Mouse (Mus musculus) cortical plate, adult 2 months (tissue): ENCODE data around the gene Siglec1.

Experiments used
- CTCF ChIP-seq: fragments of 200-500 bp; IDR thresholded peaks from 2 replicates; pipeline ENCODE4 v1.5.1; 2011; ENCODE audit warnings: mild to moderate bottlenecking, control low read depth, low read length; ENCODE audit not compliant: insufficient read depth; ENCODE audit errors: extremely low read depth
- POLR2A ChIP-seq: fragments of 200-500 bp; IDR thresholded peaks from 2 replicates; pipeline ENCODE4 v1.6.1; 2011; ENCODE audit warnings: mild to moderate bottlenecking, low read length, control low read depth; ENCODE audit not compliant: insufficient read depth; ENCODE audit errors: extremely low read depth

DNA sequence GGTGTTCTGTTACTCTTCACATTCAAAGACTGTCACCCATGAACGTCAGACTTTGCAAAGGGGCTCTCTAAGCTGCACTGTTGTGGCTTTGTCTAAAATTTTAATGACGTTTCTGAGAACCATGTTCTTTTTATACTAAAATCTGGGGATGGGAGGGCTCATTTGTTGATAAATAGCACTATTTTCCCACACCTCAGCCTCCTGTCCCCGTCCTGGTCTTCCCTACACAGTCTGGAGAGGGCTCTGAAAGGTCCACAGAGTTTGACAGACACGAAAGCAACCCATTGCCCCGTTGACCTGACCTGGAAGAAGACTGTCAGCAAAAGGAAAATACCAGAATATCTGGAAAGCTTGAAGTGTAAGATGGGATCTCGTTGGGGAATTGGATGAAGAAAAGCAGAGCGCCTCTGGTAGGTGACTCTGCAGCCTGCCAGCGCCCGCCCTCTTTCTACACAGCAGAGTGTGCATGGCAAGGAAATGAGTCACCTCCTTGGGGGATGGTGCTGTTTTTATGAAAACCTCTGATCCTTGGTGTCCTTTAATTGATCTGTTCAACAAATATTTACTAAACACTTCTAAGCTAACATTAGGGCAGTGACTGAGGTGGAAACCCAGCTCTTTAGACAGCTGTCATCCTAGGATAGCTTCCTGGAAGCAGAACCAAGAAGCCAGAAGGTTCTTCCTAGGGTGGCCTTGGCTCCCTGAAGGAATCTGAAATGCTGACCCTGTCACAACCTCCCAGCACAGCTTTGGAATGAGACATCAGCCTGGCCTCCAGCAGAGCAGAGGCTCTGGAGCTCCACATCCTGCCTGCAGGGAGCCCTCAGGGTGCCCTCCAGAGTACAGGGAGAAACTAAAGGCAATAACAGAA is 57.3 kb downstream of the Siglec1 start:
- TF ChIP-seq POLR2A (no peak), CTCF (no peak)
